Mouse (Mus musculus): ENCODE data around the gene 1110065P20Rik. TPM values are rescaled to one million over a fixed set of nuclear protein-coding genes. Genes with fewer than 3 reads are reported as not detected.

Gene 1110065P20Rik
- polyA plus RNA-seq, 1 experiment from 2014 or later: 75.2 TPM

DNA sequence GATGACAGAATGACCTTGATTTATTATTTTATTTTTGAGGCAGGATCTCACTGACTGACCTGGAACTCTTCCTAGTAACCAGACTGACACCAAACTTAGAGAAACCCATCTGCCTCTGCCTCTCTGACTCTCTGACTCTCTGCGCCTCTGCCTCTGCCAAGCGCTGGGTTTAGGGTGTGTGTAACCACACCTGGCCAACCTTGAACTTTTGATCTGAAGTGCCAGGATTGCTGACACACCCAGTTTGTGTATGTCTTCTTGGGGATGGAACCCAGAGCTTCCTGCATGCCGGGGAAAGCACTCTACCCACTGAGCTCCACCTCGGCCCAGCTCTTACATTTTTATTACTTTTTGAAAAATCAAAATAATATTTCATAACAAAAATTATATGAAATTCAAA is 32.2 kb downstream of the 1110065P20Rik start:
- Histone ChIP-seq H3K9ac (replicated peaks; ENCODE audit: low read depth, low read length) (no peak overlapping the region), H3K4me3 (replicated peaks; ENCODE audit: low read length) (no peak overlapping the region), H3K4me1 (replicated peaks; ENCODE audit: control insufficient read depth, insufficient read depth, low read length) (no peaks in the 10 kb centered on the region), H3K9me3 (ENCODE audit: control insufficient read depth, low read length) (no peaks in the 10 kb centered on the region), H3K4me2 (ENCODE audit: low read length) (no peak overlapping the region), H3K36me3 (ENCODE audit: control insufficient read depth, insufficient read depth) (no peaks in the 10 kb centered on the region; the same call in none of the 2 replicates), H3K27ac (ENCODE audit: low read length) (no peak overlapping the region), H3K27me3 (replicated peaks; ENCODE audit: control insufficient read depth, insufficient read depth, low read length) (no peaks in the 10 kb centered on the region)
- 98% methylated on average over 4 of the region's 4 CpGs for WGBS
- no peak for ATAC-seq

DNA sequence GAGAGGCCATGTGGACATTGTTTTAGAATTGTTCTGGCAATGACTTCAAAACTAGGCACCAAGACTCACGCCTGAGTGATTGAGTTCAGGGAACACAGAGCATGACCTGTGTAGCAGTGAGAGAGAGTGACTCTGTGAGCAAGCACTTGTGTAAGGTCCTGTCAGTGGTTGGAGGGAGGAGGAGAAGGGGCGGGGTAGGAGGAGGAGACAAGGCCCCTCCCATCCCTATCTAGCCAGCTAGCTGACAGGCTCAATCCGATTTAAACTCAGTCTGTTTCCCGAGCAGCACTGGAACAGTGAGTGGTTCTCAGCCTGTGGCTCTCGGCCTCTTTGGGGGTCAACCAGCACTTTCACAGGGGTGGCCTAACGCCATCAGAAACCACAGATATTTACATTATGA is 33.2 kb downstream of the 1110065P20Rik start:
- Histone ChIP-seq H3K27ac (ENCODE audit: low read length) (no peak overlapping the region), H3K36me3 (ENCODE audit: control insufficient read depth, insufficient read depth) (no peaks in the 10 kb centered on the region; the same call in none of the 2 replicates), H3K4me2 (ENCODE audit: low read length) (no peak overlapping the region), H3K27me3 (replicated peaks; ENCODE audit: control insufficient read depth, insufficient read depth, low read length) (no peaks in the 10 kb centered on the region), H3K4me1 (replicated peaks; ENCODE audit: control insufficient read depth, insufficient read depth, low read length) (no peaks in the 10 kb centered on the region), H3K9me3 (ENCODE audit: control insufficient read depth, low read length) (no peaks in the 10 kb centered on the region), H3K4me3 (replicated peaks; ENCODE audit: low read length) (no peak overlapping the region), H3K9ac (replicated peaks; ENCODE audit: low read depth, low read length) (no peak overlapping the region)
- 17% methylated on average over 6 of the region's 6 CpGs for WGBS
- ATAC-seq: no peak

GRCm38 (mm10) chr4:124815901-124816300 is 35.1 kb downstream of the 1110065P20Rik start:
- no peak for ATAC-seq

GRCm38 (mm10) chr4:124811347-124811975 is 39.5 kb downstream of the 1110065P20Rik start:
- 17% methylated on average over 9 of the region's 9 CpGs for WGBS
- H3K27me3 ChIP-seq (replicated peaks; ENCODE audit: control insufficient read depth, insufficient read depth, low read length): no peaks in the 10 kb centered on the region
- peaks cover 9% of the 10 kb centered on the region; the same call in 1 of the 2 replicates for H3K4me1 ChIP-seq (replicated peaks; ENCODE audit: control insufficient read depth, insufficient read depth, low read length)
- H3K27ac ChIP-seq (ENCODE audit: low read length): no peak overlapping the region
- H3K4me2 ChIP-seq (ENCODE audit: low read length): no peak overlapping the region
- H3K9me3 ChIP-seq (ENCODE audit: control insufficient read depth, low read length): no peaks in the 10 kb centered on the region
- no peak for ATAC-seq
- H3K4me3 ChIP-seq (replicated peaks; ENCODE audit: low read length): no peak overlapping the region
- H3K36me3 ChIP-seq (ENCODE audit: control insufficient read depth, insufficient read depth): peaks cover 2% of the 10 kb centered on the region; the same call in 1 of the 2 replicates
- H3K9ac ChIP-seq (replicated peaks; ENCODE audit: low read depth, low read length): no peak overlapping the region

More at GRCm38 (mm10) chr4:124815901-124816300, 35.1 kb downstream of the 1110065P20Rik start:
- Histone ChIP-seq H3K36me3 (ENCODE audit: control insufficient read depth, insufficient read depth) (no peaks in the 10 kb centered on the region; the same call in 1 of the 2 replicates), H3K4me2 (ENCODE audit: low read length) (no peak overlapping the region), H3K9ac (replicated peaks; ENCODE audit: low read depth, low read length) (no peak overlapping the region), H3K9me3 (ENCODE audit: control insufficient read depth, low read length) (no peaks in the 10 kb centered on the region), H3K27me3 (replicated peaks; ENCODE audit: control insufficient read depth, insufficient read depth, low read length) (no peaks in the 10 kb centered on the region), H3K4me1 (replicated peaks; ENCODE audit: control insufficient read depth, insufficient read depth, low read length) (peaks cover 6% of the 10 kb centered on the region; the same call in 1 of the 2 replicates), H3K4me3 (replicated peaks; ENCODE audit: low read length) (no peak overlapping the region), H3K27ac (ENCODE audit: low read length) (no peak overlapping the region)
- WGBS: 90% methylated on average over 11 of the region's 11 CpGs

DNA sequence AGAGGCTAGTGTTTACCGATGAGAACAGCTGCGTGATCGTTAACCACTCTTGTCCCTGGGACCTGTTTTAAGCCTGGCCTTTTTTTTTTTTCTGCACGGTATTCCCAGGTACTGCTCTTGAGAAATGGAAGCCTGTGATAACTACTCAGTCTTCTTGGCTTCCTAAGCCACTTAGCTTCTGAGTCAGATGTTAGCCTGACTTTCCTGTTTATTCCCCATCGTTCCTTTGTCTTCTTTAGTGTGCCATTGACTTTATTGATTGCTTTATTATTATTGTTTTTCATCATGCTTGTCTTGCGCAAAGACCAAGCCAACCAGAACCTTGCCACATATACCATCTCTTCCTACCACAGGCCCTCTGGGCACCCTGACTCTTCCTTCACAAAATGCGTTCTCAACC is 40.9 kb downstream of the 1110065P20Rik start:
- Histone ChIP-seq H3K36me3 (ENCODE audit: control insufficient read depth, insufficient read depth) (peaks cover 9% of the 10 kb centered on the region; the same call in 1 of the 2 replicates), H3K4me2 (ENCODE audit: low read length) (no peak overlapping the region), H3K9ac (replicated peaks; ENCODE audit: low read depth, low read length) (no peak overlapping the region), H3K27me3 (replicated peaks; ENCODE audit: control insufficient read depth, insufficient read depth, low read length) (no peaks in the 10 kb centered on the region), H3K9me3 (ENCODE audit: control insufficient read depth, low read length) (no peaks in the 10 kb centered on the region), H3K4me3 (replicated peaks; ENCODE audit: low read length) (no peak overlapping the region), H3K27ac (ENCODE audit: low read length) (no peak overlapping the region), H3K4me1 (replicated peaks; ENCODE audit: control insufficient read depth, insufficient read depth, low read length) (peaks cover 9% of the 10 kb centered on the region; the same call in 1 of the 2 replicates)
- WGBS: 85% methylated on average over 7 of the region's 7 CpGs
- no peak for ATAC-seq

DNA sequence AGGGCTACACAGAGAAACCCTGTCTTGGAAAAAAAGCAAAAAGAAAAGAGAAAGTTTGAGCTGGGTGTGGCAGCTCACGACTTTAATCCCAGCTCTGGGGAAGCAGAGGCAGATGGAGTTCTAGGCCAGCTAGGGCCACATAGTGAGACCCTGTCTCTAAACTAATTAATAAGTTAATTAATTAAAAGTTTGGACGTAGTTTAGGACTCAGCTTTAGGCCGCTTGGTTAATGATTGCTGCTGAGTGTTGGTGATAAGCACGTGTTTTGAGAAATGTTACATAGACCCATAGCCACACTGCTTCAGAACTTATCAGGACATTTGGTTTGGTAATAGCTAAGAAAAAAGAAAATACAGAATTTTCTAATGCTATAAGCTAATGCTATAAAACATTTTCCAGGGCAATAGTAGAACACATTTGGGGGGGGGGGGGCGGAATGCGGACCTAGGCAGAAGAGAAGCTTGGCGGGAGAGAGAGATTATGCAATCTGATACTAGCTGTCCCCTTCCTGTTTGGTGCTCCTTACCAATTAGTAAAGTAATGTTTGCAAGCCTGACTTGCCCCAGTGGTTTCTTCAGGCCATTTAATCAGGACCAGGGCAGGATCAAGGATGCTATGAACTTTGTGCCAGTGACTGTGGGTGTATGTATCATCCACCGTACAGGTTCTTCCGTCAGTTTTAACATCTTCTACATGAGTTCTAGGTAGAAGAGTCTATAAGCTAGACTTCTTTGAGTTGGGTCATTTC is 41.7 kb downstream of the 1110065P20Rik start:
- H3K4me3 ChIP-seq (replicated peaks; ENCODE audit: low read length): no peak overlapping the region
- H3K9me3 ChIP-seq (ENCODE audit: control insufficient read depth, low read length): no peaks in the 10 kb centered on the region
- H3K27me3 ChIP-seq (replicated peaks; ENCODE audit: control insufficient read depth, insufficient read depth, low read length): no peaks in the 10 kb centered on the region
- no peak overlapping the region for H3K9ac ChIP-seq (replicated peaks; ENCODE audit: low read depth, low read length)
- no peak overlapping the region for H3K4me2 ChIP-seq (ENCODE audit: low read length)
- peaks cover 11% of the 10 kb centered on the region; the same call in 1 of the 2 replicates for H3K36me3 ChIP-seq (ENCODE audit: control insufficient read depth, insufficient read depth)
- no peak for ATAC-seq
- WGBS: 86% methylated on average over 9 of the region's 9 CpGs
- H3K27ac ChIP-seq (ENCODE audit: low read length): no peak overlapping the region
- peaks cover 9% of the 10 kb centered on the region; the same call in 1 of the 2 replicates for H3K4me1 ChIP-seq (replicated peaks; ENCODE audit: control insufficient read depth, insufficient read depth, low read length)

DNA sequence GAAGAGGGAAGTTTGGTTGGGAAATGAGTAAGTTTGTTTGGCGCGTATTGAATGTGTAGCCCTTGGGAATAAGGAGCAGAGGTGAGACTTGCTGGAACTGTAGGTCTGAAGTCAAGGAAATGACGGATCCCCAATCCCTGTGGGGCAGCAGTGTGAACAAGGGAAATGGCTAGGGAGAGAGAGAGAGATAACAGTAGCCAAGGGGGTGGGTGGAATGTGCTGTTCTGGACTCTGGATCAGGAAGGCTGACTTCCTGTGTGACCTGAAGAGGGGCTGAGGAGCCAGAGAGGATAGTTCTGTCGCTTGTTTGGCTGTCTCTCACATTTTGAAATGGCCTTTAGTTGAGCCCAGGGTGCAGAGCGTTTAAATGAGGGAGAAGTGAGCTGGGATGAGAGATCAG is 42.5 kb downstream of the 1110065P20Rik start:
- Histone ChIP-seq H3K36me3 (ENCODE audit: control insufficient read depth, insufficient read depth) (peaks cover 11% of the 10 kb centered on the region; the same call in 1 of the 2 replicates), H3K9me3 (ENCODE audit: control insufficient read depth, low read length) (no peaks in the 10 kb centered on the region), H3K9ac (replicated peaks; ENCODE audit: low read depth, low read length) (no peak overlapping the region), H3K27ac (ENCODE audit: low read length) (no peak overlapping the region), H3K4me3 (replicated peaks; ENCODE audit: low read length) (no peak overlapping the region), H3K27me3 (replicated peaks; ENCODE audit: control insufficient read depth, insufficient read depth, low read length) (no peaks in the 10 kb centered on the region), H3K4me2 (ENCODE audit: low read length) (no peak overlapping the region), H3K4me1 (replicated peaks; ENCODE audit: control insufficient read depth, insufficient read depth, low read length) (peaks cover 11% of the 10 kb centered on the region)
- 95% methylated on average over 5 of the region's 5 CpGs for WGBS
- no peak for ATAC-seq

DNA sequence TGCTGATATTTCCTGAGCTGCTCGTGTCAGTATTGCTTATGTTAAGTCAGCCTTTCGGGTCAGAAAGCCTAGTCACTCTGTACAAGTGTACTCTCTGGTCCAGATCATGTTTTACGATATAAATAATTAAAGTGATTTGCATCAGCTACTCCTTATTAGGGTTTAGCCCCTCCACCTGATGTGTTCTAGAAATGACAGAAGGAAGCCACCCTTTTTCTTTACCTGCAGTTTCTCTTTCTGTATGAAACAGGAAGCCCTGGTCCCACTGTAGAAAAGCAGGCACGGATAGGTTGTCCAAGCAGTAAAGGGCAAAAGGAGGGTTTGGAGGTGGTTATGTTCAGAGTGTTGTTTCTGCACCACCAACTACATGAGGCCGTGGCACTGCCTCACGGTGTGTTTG is 47.6 kb downstream of the 1110065P20Rik start:
- 82% methylated on average over 6 of the region's 6 CpGs for WGBS
- Histone ChIP-seq H3K4me1 (replicated peaks; ENCODE audit: control insufficient read depth, insufficient read depth, low read length) (peaks cover 9% of the 10 kb centered on the region), H3K36me3 (ENCODE audit: control insufficient read depth, insufficient read depth) (peaks cover 11% of the 10 kb centered on the region; the same call in 1 of the 2 replicates), H3K9ac (replicated peaks; ENCODE audit: low read depth, low read length) (no peak overlapping the region), H3K27me3 (replicated peaks; ENCODE audit: control insufficient read depth, insufficient read depth, low read length) (no peaks in the 10 kb centered on the region), H3K4me3 (replicated peaks; ENCODE audit: low read length) (peak overlapping the region; percentile 77), H3K9me3 (ENCODE audit: control insufficient read depth, low read length) (no peaks in the 10 kb centered on the region), H3K27ac (ENCODE audit: low read length) (no peak overlapping the region), H3K4me2 (ENCODE audit: low read length) (peak overlapping the region; percentile 95)
- no peak for ATAC-seq

All from forebrain, embryonic 16.5 days (tissue).